Mouse (Mus musculus) limb, embryonic 13.5 days (tissue): Measurements from ENCODE around the gene Atp6v1c2. TPM values are rescaled to one million over a fixed set of nuclear protein-coding genes. Genes with fewer than 3 reads are reported as not detected.

Experiments used
- ATAC-seq: fragments of 200-750 bp; cut with Nextera tagmentation; 2 replicates; pipeline ENCODE4 v1.8.0; 2017; ENCODE audit warnings: low read depth, moderate number of reproducible peaks, moderate TSS enrichment; ENCODE audit not compliant: low FRiP score
- H3K27ac ChIP-seq: fragments of 300-500 bp; sonication (generic); 2 replicates; pipeline ENCODE4 v1.5.1; 2015; ENCODE audit warnings: inconsistent platforms, mild to moderate bottlenecking, moderate library complexity
- H3K27me3 ChIP-seq: fragments of 300-500 bp; sonication (generic); 2 replicates; pipeline ENCODE4 v1.6.1; 2015; ENCODE audit warnings: mild to moderate bottlenecking, inconsistent platforms
- H3K36me3 ChIP-seq: fragments of 300-500 bp; sonication (generic); 2 replicates; pipeline ENCODE4 v1.6.1; 2015; ENCODE audit warnings: inconsistent platforms, mild to moderate bottlenecking, moderate library complexity
- H3K4me1 ChIP-seq: fragments of 300-500 bp; sonication (generic); 2 replicates; pipeline ENCODE4 v1.6.1; 2015; ENCODE audit warnings: inconsistent platforms
- H3K4me2 ChIP-seq: fragments of 300-500 bp; sonication (generic); replicated peaks from 2 replicates; pipeline ENCODE4 v1.6.1; 2015; ENCODE audit warnings: inconsistent platforms, mild to moderate bottlenecking, moderate library complexity
- H3K4me3 ChIP-seq: fragments of 300-500 bp; sonication (generic); 2 replicates; pipeline ENCODE4 v1.5.1; 2015; ENCODE audit warnings: moderate library complexity, mild to moderate bottlenecking, inconsistent platforms
- H3K9ac ChIP-seq: fragments of 300-500 bp; sonication (generic); 2 replicates; pipeline ENCODE4 v1.6.1; 2015; ENCODE audit warnings: mild to moderate bottlenecking, inconsistent platforms
- H3K9me3 ChIP-seq: fragments of 300-500 bp; sonication (generic); 2 replicates; pipeline ENCODE4 v1.6.1; 2016; ENCODE audit warnings: inconsistent platforms
- WGBS: fragments of 180-500 bp; shearing (Covaris S2); methylation state at CpG from one replicate; pipeline ENCODE4 v1.1.7; 2015; 5-methylcytosine and 5-hydroxymethylcytosine counted together
- polyA plus RNA-seq: library from polyadenylated mRNA; unstranded; fragments of >200 nt; fragmentation: Nextera tagmentation; extraction: Ambion mirVana; gene quantifications from 2 replicates; pipeline ENCODE4 v1.2.1, GENCODE M21; 2015

The Atp6v1c2 gene
- polyA plus RNA-seq, 1 experiment from 2014 or later: 0.37 TPM

- Histone ChIP-seq H3K4me1 (no peaks in the 10 kb centered on the region), H3K4me3 (no peak overlapping the region), H3K9ac (no peak overlapping the region), H3K36me3 (no peaks in the 10 kb centered on the region), H3K27me3 (peaks cover 15% of the 10 kb centered on the region), H3K9me3 (no peaks in the 10 kb centered on the region), H3K27ac (no peak overlapping the region), H3K4me2 (no peak overlapping the region)
- 59% methylated on average over 4 of the region's 4 CpGs for WGBS
- ATAC-seq: no peak
Measured at GRCm38 (mm10) chr12:17317970-17318369, 11.2 kb downstream of the Atp6v1c2 start.

GRCm38 (mm10) chr12:17316096-17316495 lies 13.1 kb downstream of the Atp6v1c2 start:
- H3K27ac ChIP-seq: no peak overlapping the region
- WGBS: 88% methylated on average over 5 of the region's 5 CpGs
- H3K4me1 ChIP-seq: no peaks in the 10 kb centered on the region
- no peaks in the 10 kb centered on the region for H3K27me3 ChIP-seq
- no peak overlapping the region for H3K9ac ChIP-seq
- H3K4me2 ChIP-seq: no peak overlapping the region
- no peaks in the 10 kb centered on the region for H3K9me3 ChIP-seq
- ATAC-seq: no peak
- H3K4me3 ChIP-seq: no peak overlapping the region
- no peaks in the 10 kb centered on the region for H3K36me3 ChIP-seq

DNA sequence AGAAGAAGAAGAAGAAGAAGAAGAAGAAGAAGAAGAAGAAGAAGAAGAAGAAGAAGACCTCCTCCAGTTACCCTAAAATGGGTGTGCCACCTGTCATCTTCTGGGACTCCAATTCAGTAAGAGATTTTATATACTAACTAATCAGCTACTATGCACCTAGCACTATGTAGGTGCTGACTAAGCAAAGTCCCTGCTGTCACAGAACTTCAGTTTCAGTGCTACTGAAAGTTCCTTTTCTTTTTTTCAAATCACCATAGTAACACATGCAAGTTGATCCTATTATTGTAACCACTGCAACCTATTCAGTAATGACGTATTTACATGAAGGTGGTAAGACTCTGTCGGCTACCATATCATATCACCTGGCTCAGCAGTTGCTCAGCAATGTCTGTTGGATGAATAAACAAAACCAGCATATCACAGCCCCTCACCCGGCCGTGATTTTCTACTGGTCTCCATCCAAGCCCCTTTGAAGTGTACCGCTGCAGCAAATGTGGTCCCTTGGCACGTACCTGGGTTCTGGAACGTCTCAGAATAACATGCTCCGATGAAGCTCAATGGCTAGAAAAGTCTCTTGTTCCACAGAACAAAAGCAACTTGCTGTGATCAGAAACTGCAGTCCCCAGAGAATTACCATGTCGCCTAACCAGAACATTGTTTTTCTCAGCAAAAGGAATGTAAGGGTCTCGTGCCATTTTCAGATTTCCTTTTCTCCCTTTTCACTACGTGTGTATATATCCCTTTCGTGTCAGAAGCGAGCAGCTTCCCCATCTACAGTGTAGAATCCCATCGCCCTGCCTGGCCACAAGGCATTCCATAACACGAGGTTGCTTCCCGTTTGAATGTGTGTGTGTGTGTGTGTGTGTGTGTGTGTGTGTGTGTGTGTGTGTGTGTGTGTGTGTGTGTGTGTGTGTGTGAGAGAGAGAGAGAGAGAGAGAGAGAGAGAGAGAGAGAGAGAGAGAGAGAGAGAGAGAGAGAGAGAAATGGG lies 18.0 kb downstream of the Atp6v1c2 start:
- 74% methylated on average over 16 of the region's 16 CpGs for WGBS
- no peaks in the 10 kb centered on the region for H3K36me3 ChIP-seq

DNA sequence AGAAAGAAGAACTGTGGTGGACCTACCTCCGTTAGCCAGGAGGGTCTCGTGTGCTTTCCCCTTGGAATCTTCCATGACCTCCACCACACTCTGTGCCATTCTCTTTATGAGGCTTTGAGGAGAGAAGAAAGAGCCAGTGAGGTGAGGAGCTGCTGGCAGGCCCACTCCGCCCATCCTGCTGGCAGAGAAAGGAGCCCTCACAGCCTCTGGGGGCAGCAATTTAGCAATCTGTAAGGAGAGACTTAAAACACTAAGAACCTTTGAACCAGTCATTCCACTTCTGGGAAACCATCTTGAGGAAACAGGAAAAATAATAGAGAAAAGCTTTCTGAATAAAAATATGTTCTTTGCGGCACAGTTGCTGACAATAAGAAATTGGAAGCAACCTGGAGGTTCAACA lies 20.9 kb downstream of the Atp6v1c2 start:
- no peak for ATAC-seq
- Histone ChIP-seq H3K9me3 (no peaks in the 10 kb centered on the region), H3K27me3 (no peaks in the 10 kb centered on the region), H3K4me3 (no peak overlapping the region), H3K27ac (no peak overlapping the region), H3K36me3 (no peaks in the 10 kb centered on the region), H3K9ac (no peak overlapping the region), H3K4me2 (no peak overlapping the region), H3K4me1 (no peaks in the 10 kb centered on the region)
- whole genome bisulfite sequencing: 37% methylated on average over 4 of the region's 4 CpGs

More for the DNA sequence above, 18.0 kb downstream of the Atp6v1c2 start:
- ATAC-seq: no peak
- Histone ChIP-seq H3K9ac (no peak overlapping the region), H3K27ac (no peak overlapping the region), H3K4me2 (no peak overlapping the region), H3K27me3 (no peaks in the 10 kb centered on the region), H3K4me1 (no peaks in the 10 kb centered on the region), H3K9me3 (no peaks in the 10 kb centered on the region), H3K4me3 (no peak overlapping the region)

DNA sequence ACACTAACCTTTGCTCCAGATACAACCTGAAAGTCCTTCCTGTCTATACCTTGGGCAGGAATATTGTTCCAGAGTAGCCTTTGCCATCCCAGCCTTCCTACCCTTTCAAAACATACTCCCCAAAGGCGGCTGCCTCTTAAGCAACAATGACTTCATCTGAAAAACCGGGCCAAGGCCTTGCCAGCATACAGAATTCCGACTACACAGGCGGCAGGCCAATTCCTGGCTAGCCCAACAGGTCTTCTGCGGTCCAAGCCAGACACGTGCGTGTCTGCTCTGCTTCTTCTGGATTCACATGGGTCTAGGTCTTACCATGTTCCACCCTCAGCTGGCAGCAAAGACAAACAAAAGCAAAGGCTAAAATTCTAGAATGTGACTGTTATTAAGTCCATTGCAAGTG lies 23.7 kb downstream of the Atp6v1c2 start:
- Histone ChIP-seq H3K9me3 (no peaks in the 10 kb centered on the region), H3K4me2 (no peak overlapping the region), H3K4me3 (no peak overlapping the region), H3K27ac (no peak overlapping the region), H3K4me1 (no peaks in the 10 kb centered on the region), H3K9ac (no peak overlapping the region), H3K27me3 (no peaks in the 10 kb centered on the region), H3K36me3 (no peaks in the 10 kb centered on the region)
- no peak for ATAC-seq
- WGBS: 85% methylated on average over 7 of the region's 7 CpGs

DNA sequence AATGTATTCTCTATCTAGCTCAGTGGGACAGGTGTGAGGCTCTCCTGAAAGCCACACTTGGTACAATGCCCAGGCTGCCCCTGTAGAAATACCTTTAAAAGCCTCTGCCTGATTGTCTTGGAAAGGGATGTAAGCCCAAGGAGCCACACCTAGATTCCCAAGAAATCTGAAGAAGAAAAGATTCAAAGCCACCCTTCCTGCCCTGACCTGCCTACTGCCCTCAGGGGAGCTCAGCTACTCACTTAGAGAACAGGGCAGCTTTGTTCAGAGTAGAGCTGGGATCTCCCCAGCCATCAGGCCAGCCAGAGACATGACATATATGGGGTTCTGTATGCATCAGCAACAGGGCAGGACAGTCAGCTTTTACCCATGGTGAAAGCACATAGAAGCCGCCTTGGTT lies 29.3 kb downstream of the Atp6v1c2 start:
- no peak for ATAC-seq
- no peak overlapping the region for H3K27ac ChIP-seq
- H3K27me3 ChIP-seq: no peaks in the 10 kb centered on the region
- no peak overlapping the region for H3K9ac ChIP-seq
- H3K4me1 ChIP-seq: no peaks in the 10 kb centered on the region
- no peak overlapping the region for H3K4me2 ChIP-seq
- no peaks in the 10 kb centered on the region for H3K9me3 ChIP-seq
- H3K4me3 ChIP-seq: no peak overlapping the region
- H3K36me3 ChIP-seq: no peaks in the 10 kb centered on the region
- 96% methylated on average over 1 of the region's 1 CpGs for WGBS

DNA sequence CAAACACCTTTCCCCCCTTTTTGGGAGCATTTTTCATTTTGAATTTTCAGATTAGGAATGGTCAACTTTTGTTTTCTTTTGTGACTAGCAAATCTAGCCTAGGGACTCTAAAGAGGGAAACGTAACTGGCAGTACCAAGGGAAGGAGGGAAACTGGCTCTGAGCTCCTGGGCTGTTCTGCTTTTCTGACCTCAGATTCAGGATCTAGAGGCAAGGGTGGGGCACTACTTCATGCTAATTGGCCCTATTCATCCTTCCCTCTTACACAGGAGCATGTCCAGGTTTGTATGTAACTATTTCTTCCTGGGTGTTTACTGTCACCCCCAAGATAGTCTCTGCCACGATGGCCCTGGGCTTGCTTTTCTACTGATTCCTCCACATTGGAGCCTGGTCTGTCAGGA lies 32.3 kb downstream of the Atp6v1c2 start:
- no peak for ATAC-seq
- H3K9me3 ChIP-seq: no peaks in the 10 kb centered on the region
- no peak overlapping the region for H3K4me3 ChIP-seq
- 66% methylated on average over 2 of the region's 2 CpGs for WGBS
- no peak overlapping the region for H3K27ac ChIP-seq
- H3K4me1 ChIP-seq: no peaks in the 10 kb centered on the region
- H3K4me2 ChIP-seq: no peak overlapping the region
- no peak overlapping the region for H3K9ac ChIP-seq
- H3K27me3 ChIP-seq: no peaks in the 10 kb centered on the region
- no peaks in the 10 kb centered on the region for H3K36me3 ChIP-seq

- no peak overlapping the region for H3K4me2 ChIP-seq
- peaks cover 10% of the 10 kb centered on the region for H3K36me3 ChIP-seq
- no peaks in the 10 kb centered on the region for H3K27me3 ChIP-seq
- H3K4me3 ChIP-seq: no peak overlapping the region
- 0 out of 2 replicates have a peak, but pooled peaks cover 3% of the 10 kb centered on the region for H3K4me1 ChIP-seq
- H3K9ac ChIP-seq: no peak overlapping the region
- H3K27ac ChIP-seq: no peak overlapping the region
- ATAC-seq: no peak
- WGBS: 56% methylated on average over 4 of the region's 4 CpGs
- no peaks in the 10 kb centered on the region for H3K9me3 ChIP-seq
Measured at GRCm38 (mm10) chr12:17290569-17290968, 38.6 kb downstream of the Atp6v1c2 start.

GRCm38 (mm10) chr12:17289913-17290312 lies 39.2 kb downstream of the Atp6v1c2 start:
- 81% methylated on average over 2 of the region's 2 CpGs for WGBS
- no peak overlapping the region for H3K27ac ChIP-seq
- no peaks in the 10 kb centered on the region for H3K27me3 ChIP-seq
- no peak overlapping the region for H3K9ac ChIP-seq
- H3K9me3 ChIP-seq: no peaks in the 10 kb centered on the region
- no peak overlapping the region for H3K4me3 ChIP-seq
- peaks cover 16% of the 10 kb centered on the region for H3K36me3 ChIP-seq
- no peak overlapping the region for H3K4me2 ChIP-seq
- ATAC-seq: no peak
- 0 out of 2 replicates have a peak, but pooled peaks cover 3% of the 10 kb centered on the region for H3K4me1 ChIP-seq

DNA sequence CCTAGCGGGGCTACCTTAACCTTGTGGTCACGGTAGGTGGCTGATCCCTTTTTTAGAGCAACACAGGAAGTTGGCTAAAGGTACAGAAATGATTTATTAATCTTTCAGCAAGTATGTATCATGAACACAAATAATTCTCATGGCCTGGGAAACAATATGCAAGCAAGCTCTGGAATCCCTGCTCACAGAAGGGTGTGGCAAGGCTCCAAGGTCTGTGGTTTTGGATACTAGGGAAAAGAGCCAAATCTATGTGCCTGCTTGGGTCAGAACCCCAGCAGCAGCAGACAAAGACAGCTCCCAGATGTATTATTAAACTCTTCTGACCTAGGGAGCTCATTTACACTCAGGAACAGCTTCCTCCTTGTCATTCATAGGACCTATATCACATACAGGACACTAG lies 40.1 kb downstream of the Atp6v1c2 start:
- no peaks in the 10 kb centered on the region for H3K9me3 ChIP-seq
- H3K4me3 ChIP-seq: no peak overlapping the region
- 0 out of 2 replicates have a peak, but pooled peaks cover 3% of the 10 kb centered on the region for H3K4me1 ChIP-seq
- H3K36me3 ChIP-seq: peaks cover 25% of the 10 kb centered on the region
- H3K27me3 ChIP-seq: no peaks in the 10 kb centered on the region
- WGBS: 68% methylated on average over 2 of the region's 2 CpGs
- no peak overlapping the region for H3K9ac ChIP-seq
- ATAC-seq: no peak
- no peak overlapping the region for H3K27ac ChIP-seq
- H3K4me2 ChIP-seq: no peak overlapping the region

DNA sequence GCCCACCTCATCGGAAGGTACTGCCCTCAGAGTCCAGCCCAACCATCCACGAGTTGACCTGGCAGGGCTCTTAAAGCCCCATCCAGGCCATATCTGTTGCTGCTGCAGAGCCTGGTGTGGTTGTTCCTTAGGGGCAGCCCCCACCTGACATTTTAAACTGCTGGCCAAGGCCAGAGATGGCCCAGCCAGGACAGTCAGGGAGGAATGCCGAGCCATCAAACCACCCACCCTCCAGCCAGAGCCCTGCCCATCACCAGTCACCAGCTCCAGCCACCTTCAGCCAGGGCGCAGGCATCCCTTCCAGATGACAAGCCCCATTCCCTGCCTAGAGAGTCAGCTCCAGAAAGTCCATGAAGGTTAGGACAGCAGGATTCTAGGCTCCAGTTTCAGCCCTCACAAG lies 40.7 kb downstream of the Atp6v1c2 start:
- ATAC-seq: no peak
- WGBS: 66% methylated on average over 4 of the region's 4 CpGs
- Histone ChIP-seq H3K4me2 (no peak overlapping the region), H3K36me3 (peaks cover 31% of the 10 kb centered on the region), H3K9ac (no peak overlapping the region), H3K4me3 (no peak overlapping the region), H3K27ac (no peak overlapping the region), H3K4me1 (0 out of 2 replicates have a peak, but pooled peaks cover 3% of the 10 kb centered on the region), H3K27me3 (no peaks in the 10 kb centered on the region), H3K9me3 (no peaks in the 10 kb centered on the region)

- Histone ChIP-seq H3K9me3 (no peaks in the 10 kb centered on the region), H3K4me3 (no peak overlapping the region), H3K27ac (no peak overlapping the region), H3K4me2 (no peak overlapping the region), H3K27me3 (no peaks in the 10 kb centered on the region), H3K36me3 (peaks cover 94% of the 10 kb centered on the region), H3K9ac (no peak overlapping the region), H3K4me1 (peaks cover 22% of the 10 kb centered on the region)
- 79% methylated on average over 7 of the region's 7 CpGs for WGBS
- ATAC-seq: no peak
Measured at GRCm38 (mm10) chr12:17273841-17274240, 55.3 kb downstream of the Atp6v1c2 start.
